Mouse (Mus musculus) megakaryocyte-erythroid progenitor cell, adult 5-6 weeks (primary cell): ENCODE results near the gene Slc5a4a. TPM values are rescaled to one million over a fixed set of nuclear protein-coding genes. Genes with fewer than 3 reads are reported as not detected.
A peak's percentile ranks its signal among the peaks of the same experiment; 100 is the strongest.

Source experiments
- ATAC-seq: replicated peaks from 2 replicates; pipeline ENCODE4 v1.8.0; 2016; ENCODE audit warnings: mild to moderate bottlenecking, inconsistent platforms; ENCODE audit not compliant: severe bottlenecking, poor library complexity, low FRiP score, low TSS enrichment
- total RNA-seq, 2 experiments: library from RNA; stranded (forward) in 1 of 2; stranded (reverse) in 1 of 2; fragments of 200-1000, 215-1000 nt in 1 of 2; fragments of >200 nt in 1 of 2; fragmentation: Nextera tagmentation in 1 of 2; gene quantifications; 2 replicates each; pipeline ENCODE4 v1.2.3; 2014 to 2017

Slc5a4a gene
- total RNA-seq, 2 experiments from 2014 or later, result not detected

GRCm38 (mm10) chr10:76212121-76212520, 64.9 kb downstream of the Slc5a4a start:
- ATAC-seq, result no peak

- no peak for ATAC-seq
Observed at GRCm38 (mm10) chr10:76214161-76214560, 66.9 kb downstream of the Slc5a4a start.

- no peak for ATAC-seq
Observed at GRCm38 (mm10) chr10:76217056-76217455, 69.8 kb downstream of the Slc5a4a start.

- ATAC-seq, result no peak
Observed at GRCm38 (mm10) chr10:76218240-76218639, 71.0 kb downstream of the Slc5a4a start.

- ATAC-seq, result no peak
Observed at GRCm38 (mm10) chr10:76225944-76226343, 78.7 kb downstream of the Slc5a4a start.

GRCm38 (mm10) chr10:76229627-76230026, 82.4 kb downstream of the Slc5a4a start:
- ATAC-seq, result no peak

- peak; percentile 97 for ATAC-seq
Observed at GRCm38 (mm10) chr10:76237341-76238225, 90.3 kb downstream of the Slc5a4a start, which contains the start of gene Prmt2. Gene Prmt2 (minus strand): TSS chr10:76237865.

Other genes with a start within 250 kb of the Slc5a4a start
- 98.4 and 103 TPM in 2 replicates for gene Smarcb1, start 225.8 kb upstream of the Slc5a4a start, total RNA-seq (2014; fragmentation: Nextera tagmentation)
- gene Smarcb1, start 225.8 kb upstream of the Slc5a4a start, total RNA-seq (2017), result 54.5 and 69.3 TPM in 2 replicates
- 177 and 314 TPM in 2 replicates for gene Chchd10, start 214.3 kb upstream of the Slc5a4a start, total RNA-seq (2014; fragmentation: Nextera tagmentation)
- gene Chchd10, start 214.3 kb upstream of the Slc5a4a start, total RNA-seq (2017), result 74.0 and 119 TPM in 2 replicates
- 0.96 and 1.9 TPM in 2 replicates for gene Mmp11, start 211.0 kb upstream of the Slc5a4a start, total RNA-seq (2014; fragmentation: Nextera tagmentation)
- gene Mmp11, start 211.0 kb upstream of the Slc5a4a start, total RNA-seq (2017), result not detected in 2 replicates
- gene Gm867, start 206.8 kb upstream of the Slc5a4a start, total RNA-seq (2014; fragmentation: Nextera tagmentation), result 1.8 and 3.6 TPM in 2 replicates
- not detected in 2 replicates for gene Gm867, start 206.8 kb upstream of the Slc5a4a start, total RNA-seq (2017)
- gene Vpreb3, start 204.4 kb upstream of the Slc5a4a start, total RNA-seq (2014; fragmentation: Nextera tagmentation), result 6.1 and 35.6 TPM in 2 replicates
- gene Vpreb3, start 204.4 kb upstream of the Slc5a4a start, total RNA-seq (2017), result not detected in 2 replicates
- gene Gm5134, start 192.9 kb upstream of the Slc5a4a start, total RNA-seq (2014; fragmentation: Nextera tagmentation), result 0.12 and 1.4 TPM in 2 replicates
- 0.38 TPM in 1 of 2 replicates, not detected in the other for gene Gm5134, start 192.9 kb upstream of the Slc5a4a start, total RNA-seq (2017)
- 15.2 and 25.8 TPM in 2 replicates for gene Zfp280b, start 114.8 kb upstream of the Slc5a4a start, total RNA-seq (2014; fragmentation: Nextera tagmentation)
- gene Zfp280b, start 114.8 kb upstream of the Slc5a4a start, total RNA-seq (2017), result 9.3 and 11.9 TPM in 2 replicates
- not detected in 2 replicates for gene Slc5a4b, start 36.5 kb upstream of the Slc5a4a start, total RNA-seq (2014; fragmentation: Nextera tagmentation)
- gene Slc5a4b, start 36.5 kb upstream of the Slc5a4a start, total RNA-seq (2017), result not detected in 2 replicates
- 0.59 and 2.0 TPM in 2 replicates for gene Prmt2, start 90.4 kb downstream of the Slc5a4a start, total RNA-seq (2014; fragmentation: Nextera tagmentation)
- gene Prmt2, start 90.4 kb downstream of the Slc5a4a start, total RNA-seq (2017), result 0.42 and 3.7 TPM in 2 replicates
- not detected in 2 replicates for gene S100b, start 106.4 kb downstream of the Slc5a4a start, total RNA-seq (2014; fragmentation: Nextera tagmentation)
- gene S100b, start 106.4 kb downstream of the Slc5a4a start, total RNA-seq (2017), result not detected in 2 replicates
- gene Dip2a, start 197.8 kb downstream of the Slc5a4a start, total RNA-seq (2014; fragmentation: Nextera tagmentation), result 1.6 and 2.4 TPM in 2 replicates
- 0.76 and 3.1 TPM in 2 replicates for gene Dip2a, start 197.8 kb downstream of the Slc5a4a start, total RNA-seq (2017)